Mouse (Mus musculus) small intestine, adult 2 months (tissue): ENCODE measurements around the gene Obscn.

Experiments used
- CTCF ChIP-seq: fragments of 200-500 bp; IDR thresholded peaks from 2 replicates; pipeline ENCODE4 v1.5.1; 2012; ENCODE audit warnings: low read depth, mild to moderate bottlenecking, control low read depth, inconsistent platforms, low read length, moderate library complexity, mixed read lengths; ENCODE audit not compliant: insufficient replicate concordance, insufficient read length; ENCODE audit errors: extremely low read depth
- POLR2A ChIP-seq: fragments of 200-500 bp; IDR thresholded peaks from 2 replicates; pipeline ENCODE4 v1.6.1; 2012; ENCODE audit warnings: low read depth, mild to moderate bottlenecking, control low read depth, inconsistent platforms, low read length, moderate library complexity

- TF ChIP-seq POLR2A (no peak), CTCF (no peak)
These were observed 18.0 kb upstream of the Obscn start for GRCm38 (mm10) chr11:59154220-59154619.
